Mouse (Mus musculus): ENCODE measurements around the gene Ovgp1. TPM values are rescaled to one million over a fixed set of nuclear protein-coding genes. Genes with fewer than 3 reads are reported as not detected.

Gene Ovgp1
- polyA plus RNA-seq (2012; rRNA removed) = 1.1 and 1.5 TPM in 2 replicates

GRCm38 (mm10) chr3:105973411-105973810, at the start of gene Ovgp1:
TSS of gene Ovgp1 (plus strand) at chr3:105973711.

GRCm38 (mm10) chr3:105932240-105933071, 41.1 kb upstream of the Ovgp1 start, which contains the start of gene I830077J02Rik:
TSS of gene I830077J02Rik (minus strand) at chr3:105932664.

GRCm38 (mm10) chr3:105958974-105959580, 14.4 kb upstream of the Ovgp1 start, which contains the start of gene Wdr77:
TSS of gene Wdr77 (plus strand) at chr3:105959369.

GRCm38 (mm10) chr3:105959999-105960398, 13.5 kb upstream of the Ovgp1 start, which contains the start of gene Atp5f1:
TSS of gene Atp5f1 (minus strand) at chr3:105960099.

DNA sequence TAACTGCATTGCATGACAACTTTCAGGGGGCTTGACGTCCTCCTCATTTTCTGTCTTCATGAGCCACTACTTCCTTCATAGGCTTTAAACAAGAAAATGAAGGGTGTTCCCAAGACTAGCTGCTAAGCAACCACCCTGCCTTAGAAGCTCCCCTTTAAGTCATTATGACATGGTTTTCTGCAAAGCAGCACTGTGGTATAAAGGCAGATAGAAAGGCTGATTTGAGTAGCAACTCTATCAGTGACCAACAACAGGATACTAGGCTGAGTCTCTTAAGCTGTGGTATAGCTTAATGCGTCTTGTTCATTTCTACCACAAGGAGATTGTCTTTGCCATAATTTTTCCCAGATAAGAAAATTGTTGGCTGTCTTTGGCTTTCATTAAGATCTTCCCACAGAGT, 41.0 kb downstream of the Ovgp1 start, which contains the start of gene Pifo:
Gene Pifo, minus strand, starts transcription at position 101 of the 400 bp plus-strand sequence.

GRCm38 (mm10) chr3:106032781-106033180, 59.3 kb downstream of the Ovgp1 start, which contains the start of gene Chil5:
TSS of gene Chil5 (minus strand) at chr3:106032814.

Other genes with a start within 250 kb of the Ovgp1 start
- gene Rap1a, start 172.4 kb upstream of the Ovgp1 start, polyA plus RNA-seq (2012; rRNA removed) = 33.5 and 36.6 TPM in 2 replicates
- gene Adora3, start 102.9 kb upstream of the Ovgp1 start, polyA plus RNA-seq (2012; rRNA removed) = 0.72 and 0.78 TPM in 2 replicates
- gene Tmigd3, start 102.8 kb upstream of the Ovgp1 start, polyA plus RNA-seq (2012; rRNA removed) = 0.12 and 0.23 TPM in 2 replicates
- gene I830077J02Rik, start 41.0 kb upstream of the Ovgp1 start, polyA plus RNA-seq (2012; rRNA removed) = 5.5 and 6.6 TPM in 2 replicates
- gene Wdr77, start 14.3 kb upstream of the Ovgp1 start, polyA plus RNA-seq (2012; rRNA removed) = 15.9 and 17.5 TPM in 2 replicates
- gene Atp5f1, start 13.6 kb upstream of the Ovgp1 start, polyA plus RNA-seq (2012; rRNA removed) = 215 and 224 TPM in 2 replicates
- gene Pifo, start 40.9 kb downstream of the Ovgp1 start, polyA plus RNA-seq (2012; rRNA removed) = not detected in 2 replicates
- 0.08 and 0.14 TPM in 2 replicates for gene Chil5, start 59.1 kb downstream of the Ovgp1 start, polyA plus RNA-seq (2012; rRNA removed)
- gene Chia1, start 139.5 kb downstream of the Ovgp1 start, polyA plus RNA-seq (2012; rRNA removed) = 0.02 TPM in 1 of 2 replicates, not detected in the other
- gene Chil3, start 193.9 kb downstream of the Ovgp1 start, polyA plus RNA-seq (2012; rRNA removed) = 60.8 and 80.9 TPM in 2 replicates
- gene Chil4, start 245.8 kb downstream of the Ovgp1 start, polyA plus RNA-seq (2012; rRNA removed) = not detected in 2 replicates

All from liver, embryonic 18 days (tissue).